Mouse (Mus musculus): Measurements from ENCODE around the gene Rpl22. TPM values are rescaled to one million over a fixed set of nuclear protein-coding genes. Genes with fewer than 3 reads are reported as not detected.
A peak's percentile ranks its signal among the peaks of the same experiment; 100 is the strongest.

Rpl22 gene
- polyA plus RNA-seq, 1 experiment from 2014 or later, result 276 TPM

DNA sequence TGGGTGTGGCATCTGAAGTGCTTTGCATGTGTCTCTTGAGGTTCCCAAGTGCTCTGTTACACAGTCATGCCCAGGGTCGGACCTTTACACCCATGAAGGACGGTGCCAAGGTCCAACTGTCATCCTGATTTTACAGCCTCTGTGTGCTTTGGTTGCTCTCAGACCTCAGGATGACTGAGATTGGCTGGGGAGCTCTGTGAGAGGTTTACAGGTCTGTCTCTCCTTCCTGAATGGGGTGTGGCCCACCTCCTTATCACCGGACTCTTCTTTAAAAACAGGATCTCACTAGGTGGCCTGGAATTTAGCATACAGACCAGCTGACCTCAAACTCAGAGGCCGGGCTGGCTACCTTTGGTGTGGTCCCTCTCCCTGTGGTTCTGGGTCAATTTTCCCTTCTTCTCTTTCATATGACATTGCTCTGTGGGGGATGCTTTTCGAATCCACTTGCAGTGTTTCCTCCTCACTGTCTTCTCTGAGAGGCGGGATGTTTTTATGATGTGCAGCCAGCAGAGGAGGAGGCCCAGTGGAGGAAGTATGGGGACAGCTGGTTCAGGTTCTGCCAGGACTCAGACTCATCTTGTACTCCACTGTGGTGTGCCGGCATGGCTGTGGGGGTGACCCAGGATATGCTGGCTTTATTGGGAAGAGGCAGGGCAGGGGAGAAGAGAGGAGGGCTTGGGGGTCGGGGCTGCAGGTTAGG lies 25.3 kb downstream of the Rpl22 start:
- H3K4me1 ChIP-seq (replicated peaks), result peaks cover 32% of the 10 kb centered on the region
- WGBS, result 37% methylated on average over 8 of the region's 8 CpGs
- no peak overlapping the region for H3K27ac ChIP-seq
- H3K4me3 ChIP-seq, result no peak overlapping the region
- no peak for DNase-seq (ENCODE audit: low spot score)
- H3K27me3 ChIP-seq (ENCODE audit: insufficient read depth, poor library complexity, severe bottlenecking), result peaks cover 70% of the 10 kb centered on the region
- no peaks in the 10 kb centered on the region for H3K9me3 ChIP-seq
- no peaks in the 10 kb centered on the region for H3K36me3 ChIP-seq

- H3K36me3 ChIP-seq, result no peaks in the 10 kb centered on the region
- H3K27ac ChIP-seq, result no peak overlapping the region
- H3K9me3 ChIP-seq, result no peaks in the 10 kb centered on the region
- peaks cover 70% of the 10 kb centered on the region for H3K27me3 ChIP-seq (ENCODE audit: insufficient read depth, poor library complexity, severe bottlenecking)
- no peak overlapping the region for H3K4me3 ChIP-seq
- H3K4me1 ChIP-seq (replicated peaks), result peaks cover 32% of the 10 kb centered on the region
- no peak for DNase-seq (ENCODE audit: low spot score)
- 17% methylated on average over 14 of the region's 14 CpGs for WGBS
These were observed 26.1 kb downstream of the Rpl22 start for GRCm38 (mm10) chr4:152351422-152352305.

GRCm38 (mm10) chr4:152353886-152354637 lies 28.5 kb downstream of the Rpl22 start:
- Histone ChIP-seq H3K36me3 (no peaks in the 10 kb centered on the region), H3K27me3 (ENCODE audit: insufficient read depth, poor library complexity, severe bottlenecking) (peaks cover 59% of the 10 kb centered on the region), H3K4me1 (replicated peaks) (peaks cover 32% of the 10 kb centered on the region), H3K27ac (no peak overlapping the region), H3K4me3 (no peak overlapping the region), H3K9me3 (no peaks in the 10 kb centered on the region)
- DNase-seq (ENCODE audit: low spot score), result no peak
- 84% methylated on average over 14 of the region's 14 CpGs for WGBS

DNA sequence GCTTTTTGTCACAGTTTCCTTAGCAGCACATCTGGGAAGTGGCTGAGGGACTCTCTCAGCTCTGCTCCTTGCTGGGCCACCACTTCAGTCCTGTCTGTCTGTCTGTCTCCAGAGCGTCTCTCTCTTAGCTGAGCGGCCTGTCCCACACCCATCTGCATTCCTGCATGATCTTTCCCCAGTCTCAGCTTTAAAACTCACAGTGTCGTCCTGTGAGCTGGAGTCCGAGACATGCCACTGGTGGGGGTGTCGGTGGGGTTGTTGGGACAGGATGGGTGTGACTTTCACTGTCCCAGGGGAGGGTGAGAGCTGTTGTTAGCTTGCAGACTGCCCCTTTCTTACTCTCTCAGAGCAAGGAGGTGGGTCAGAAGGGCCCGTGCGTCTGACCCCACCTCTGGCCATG lies 30.1 kb downstream of the Rpl22 start:
- H3K4me1 ChIP-seq (replicated peaks), result peaks cover 32% of the 10 kb centered on the region
- H3K9me3 ChIP-seq, result no peaks in the 10 kb centered on the region
- no peak overlapping the region for H3K4me3 ChIP-seq
- H3K27me3 ChIP-seq (ENCODE audit: insufficient read depth, poor library complexity, severe bottlenecking), result peaks cover 59% of the 10 kb centered on the region
- DNase-seq (ENCODE audit: low spot score), result no peak
- no peak overlapping the region for H3K27ac ChIP-seq
- WGBS, result 81% methylated on average over 7 of the region's 7 CpGs
- no peaks in the 10 kb centered on the region for H3K36me3 ChIP-seq

DNA sequence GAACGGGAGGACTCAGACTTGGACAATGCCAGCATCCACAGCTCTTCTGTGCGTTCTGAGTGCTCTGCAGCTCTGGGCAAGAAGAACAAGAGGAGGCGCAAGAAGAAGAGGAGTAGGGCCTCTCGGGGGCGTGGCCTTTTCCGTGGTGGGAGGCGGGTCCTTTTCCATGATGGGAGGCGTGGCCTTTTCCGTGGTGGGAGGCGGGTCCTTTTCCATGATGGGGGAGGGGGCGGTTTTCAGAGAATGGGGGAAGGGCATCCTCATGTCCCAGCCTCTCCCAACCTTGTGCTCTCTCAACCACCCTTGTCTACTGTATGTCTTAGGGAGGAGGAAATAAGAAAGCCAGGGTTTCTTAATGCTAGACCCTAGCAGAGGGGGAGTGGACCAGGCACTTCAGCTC lies 34.2 kb downstream of the Rpl22 start:
- WGBS, result 8% methylated on average over 11 of the region's 11 CpGs
- H3K36me3 ChIP-seq, result no peaks in the 10 kb centered on the region
- no peak overlapping the region for H3K4me3 ChIP-seq
- DNase-seq (ENCODE audit: low spot score), result no peak
- peaks cover 40% of the 10 kb centered on the region for H3K4me1 ChIP-seq (replicated peaks)
- H3K27me3 ChIP-seq (ENCODE audit: insufficient read depth, poor library complexity, severe bottlenecking), result peaks cover 42% of the 10 kb centered on the region
- no peak overlapping the region for H3K27ac ChIP-seq
- H3K9me3 ChIP-seq, result no peaks in the 10 kb centered on the region

- Histone ChIP-seq H3K27ac (no peak overlapping the region), H3K9me3 (no peaks in the 10 kb centered on the region), H3K4me1 (replicated peaks) (peaks cover 50% of the 10 kb centered on the region), H3K27me3 (ENCODE audit: insufficient read depth, poor library complexity, severe bottlenecking) (peaks cover 46% of the 10 kb centered on the region), H3K36me3 (no peaks in the 10 kb centered on the region), H3K4me3 (peak overlapping the region; percentile 39)
- peak; percentile 76 for DNase-seq (ENCODE audit: low spot score)
- under 1% methylated on average over 24 of the region's 24 CpGs for WGBS
These were observed 35.3 kb downstream of the Rpl22 start for GRCm38 (mm10) chr4:152360855-152361254.

DNA sequence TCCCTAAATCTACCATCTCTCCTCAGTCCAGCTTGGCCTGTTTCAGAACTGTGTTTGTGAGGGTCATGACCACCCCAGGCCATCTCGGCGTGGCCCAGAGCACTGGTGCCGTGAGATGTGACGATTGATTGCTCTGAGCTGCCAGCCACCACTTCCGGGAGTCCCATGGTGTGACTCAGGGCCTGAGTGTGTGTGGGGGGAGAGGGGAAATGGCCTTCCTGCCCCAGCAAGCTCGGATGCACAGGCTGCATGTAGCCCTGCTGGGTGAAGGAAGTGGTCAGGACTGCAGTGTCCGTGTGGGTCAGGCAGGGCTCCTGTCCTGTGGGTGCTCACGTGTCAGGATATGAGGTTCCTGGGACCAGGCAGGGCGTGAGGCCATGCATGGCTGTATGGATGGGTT lies 36.6 kb downstream of the Rpl22 start:
- H3K36me3 ChIP-seq, result no peaks in the 10 kb centered on the region
- H3K27ac ChIP-seq, result no peak overlapping the region
- 78% methylated on average over 9 of the region's 9 CpGs for WGBS
- DNase-seq (ENCODE audit: low spot score), result no peak
- H3K4me1 ChIP-seq (replicated peaks), result peaks cover 50% of the 10 kb centered on the region
- H3K9me3 ChIP-seq, result no peaks in the 10 kb centered on the region
- peaks cover 52% of the 10 kb centered on the region for H3K27me3 ChIP-seq (ENCODE audit: insufficient read depth, poor library complexity, severe bottlenecking)
- no peak overlapping the region for H3K4me3 ChIP-seq

GRCm38 (mm10) chr4:152365228-152365627 lies 39.7 kb downstream of the Rpl22 start:
- Histone ChIP-seq H3K36me3 (no peaks in the 10 kb centered on the region), H3K9me3 (no peaks in the 10 kb centered on the region), H3K27ac (no peak overlapping the region; the same call in 1 of the 2 replicates), H3K4me1 (replicated peaks) (peaks cover 44% of the 10 kb centered on the region), H3K27me3 (ENCODE audit: insufficient read depth, poor library complexity, severe bottlenecking) (peaks cover 35% of the 10 kb centered on the region), H3K4me3 (no peak overlapping the region)
- DNase-seq (ENCODE audit: low spot score), result no peak
- 62% methylated on average over 7 of the region's 7 CpGs for whole genome bisulfite sequencing

DNA sequence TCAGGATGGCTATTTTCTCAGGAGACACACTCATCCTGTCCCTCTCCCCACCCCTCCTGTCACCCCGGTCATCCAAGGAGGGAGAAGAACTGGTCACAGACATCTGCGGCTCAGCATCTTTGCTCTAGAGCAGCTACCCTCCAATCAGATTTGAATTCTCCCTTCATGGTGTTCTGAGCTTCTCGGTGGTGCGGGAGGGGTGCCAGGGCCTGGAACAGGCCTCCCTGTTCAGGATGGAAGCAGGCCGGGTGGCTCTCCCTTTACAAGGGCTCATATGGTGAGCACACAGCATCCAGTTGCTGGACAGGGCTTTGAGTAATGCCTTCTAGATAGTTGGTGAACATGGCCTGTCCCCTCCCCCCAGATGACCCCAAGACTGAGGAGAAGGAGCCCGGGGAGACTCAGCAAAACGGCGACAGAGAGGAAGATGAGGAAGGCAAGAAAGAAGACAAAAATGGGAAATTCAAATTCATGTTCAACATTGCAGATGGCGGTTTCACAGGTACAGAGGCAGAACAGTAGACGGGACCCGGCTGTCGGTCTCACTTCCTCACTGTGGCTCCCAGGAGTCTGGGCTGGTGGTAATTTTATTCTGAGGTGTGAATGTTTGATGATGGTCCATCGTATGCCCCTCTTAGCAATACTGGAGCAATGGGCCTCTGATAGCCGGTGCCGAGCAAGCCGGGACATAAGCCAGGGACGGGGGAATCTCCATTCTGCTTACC lies 57.1 kb downstream of the Rpl22 start:
- DNase-seq (ENCODE audit: low spot score), result no peak
- Histone ChIP-seq H3K4me1 (replicated peaks) (peaks cover 9% of the 10 kb centered on the region; the same call in 1 of the 2 replicates), H3K4me3 (no peak overlapping the region), H3K27ac (no peak overlapping the region), H3K27me3 (ENCODE audit: insufficient read depth, poor library complexity, severe bottlenecking) (no peaks in the 10 kb centered on the region), H3K9me3 (no peaks in the 10 kb centered on the region), H3K36me3 (no peaks in the 10 kb centered on the region)
- WGBS, result 86% methylated on average over 17 of the region's 17 CpGs

Other genes starting within 250 kb of the Rpl22 start
- 0.70 and 0.82 TPM in 2 replicates for gene Tnfrsf25, start 209.8 kb upstream of the Rpl22 start, polyA plus RNA-seq (2016; fragmentation: Nextera tagmentation; extraction: Ambion mirVana)
- 1.6 and 6.5 TPM in 2 replicates for gene Espn, start 173.4 kb upstream of the Rpl22 start, polyA plus RNA-seq (2016; fragmentation: Nextera tagmentation; extraction: Ambion mirVana)
- 4.2 and 4.7 TPM in 2 replicates for gene Hes2, start 166.9 kb upstream of the Rpl22 start, polyA plus RNA-seq (2016; fragmentation: Nextera tagmentation; extraction: Ambion mirVana)
- 90.0 and 118 TPM in 2 replicates for gene Acot7, start 147.6 kb upstream of the Rpl22 start, polyA plus RNA-seq (2016; fragmentation: Nextera tagmentation; extraction: Ambion mirVana)
- 7.0 and 7.9 TPM in 2 replicates for gene Gpr153, start 51.5 kb upstream of the Rpl22 start, polyA plus RNA-seq (2016; fragmentation: Nextera tagmentation; extraction: Ambion mirVana)
- gene Hes3, start 34.1 kb upstream of the Rpl22 start, polyA plus RNA-seq (2016; fragmentation: Nextera tagmentation; extraction: Ambion mirVana), result 9.2 and 17.3 TPM in 2 replicates
- gene Icmt, start 28.5 kb upstream of the Rpl22 start, polyA plus RNA-seq (2016; fragmentation: Nextera tagmentation; extraction: Ambion mirVana), result 22.3 and 29.1 TPM in 2 replicates
- 3.0 and 3.3 TPM in 2 replicates for gene Rnf207, start 6.7 kb upstream of the Rpl22 start, polyA plus RNA-seq (2016; fragmentation: Nextera tagmentation; extraction: Ambion mirVana)
- 0.09 and 0.10 TPM in 2 replicates for gene Chd5, start 12.9 kb downstream of the Rpl22 start, polyA plus RNA-seq (2016; fragmentation: Nextera tagmentation; extraction: Ambion mirVana)
- 7.3 and 9.9 TPM in 2 replicates for gene Nphp4, start 151.0 kb downstream of the Rpl22 start, polyA plus RNA-seq (2016; fragmentation: Nextera tagmentation; extraction: Ambion mirVana)
- gene Kcnab2, start 152.1 kb downstream of the Rpl22 start, polyA plus RNA-seq (2016; fragmentation: Nextera tagmentation; extraction: Ambion mirVana), result 11.6 and 16.0 TPM in 2 replicates